Comparison of ENCODE assay signal across 19 mouse cellular contexts in genomic region chr3:152235238-152235637, GRCm38 (mm10). TPM values are rescaled to one million over a fixed set of nuclear protein-coding genes. Genes with fewer than 3 reads are reported as not detected.
DNase-seq lines count a peak whose midpoint lies in the region; ATAC-seq and TF ChIP-seq lines count a peak whose summit lies in the region.
"Had no signal": no experiment of that assay in that cellular context is flagged by ENCODE, and none has a peak within 500 bp of the region (broad histone marks: within the 10 kb centered on the region; RNA-seq: fewer than 3 reads in every experiment).

No protein-coding gene starts in this region.

- no peak overlapping the region for H3K27ac ChIP-seq in midbrain, embryonic 11.5 days (ENCODE audit: low read depth, low read length)
- no peak overlapping the region for H3K27ac ChIP-seq in midbrain, embryonic 10.5 days (replicated peaks)
- H3K27ac ChIP-seq in CH12.LX (ENCODE audit: insufficient read depth, low read depth): no peak overlapping the region
- no peak overlapping the region for H3K27ac ChIP-seq in forebrain, embryonic 13.5 days

- peak; percentile 75 for DNase-seq in midbrain, embryonic 11.5 days (ENCODE audit: low spot score, missing footprints)
- DNase-seq in midbrain, embryonic 10.5 days (ENCODE audit: low spot score): no peak
- DNase-seq in CH12.LX (ENCODE audit: extremely low read depth): no peak
- DNase-seq: adrenal gland, adult 2 months; adrenal gland, adult 8-10 months; adrenal gland, postnatal 10 days; adrenal gland, postnatal 14 days; adrenal gland, postnatal 25 days; adrenal gland, postnatal 36 days; B cell, adult 2 months; cerebellum, adult 11 months; cerebellum, adult 11-12 months; cerebellum, adult 18-20 months; cerebellum, adult 2 months had no signal

- H3K9me3 ChIP-seq in midbrain, embryonic 11.5 days (ENCODE audit: control insufficient read depth, low read length): no peaks in the 10 kb centered on the region
- H3K9me3 ChIP-seq in midbrain, embryonic 10.5 days (replicated peaks): no peaks in the 10 kb centered on the region
- H3K9me3 ChIP-seq in CH12.LX (replicated peaks; ENCODE audit: low read length): no peaks in the 10 kb centered on the region
- H3K9me3 ChIP-seq in forebrain, embryonic 13.5 days (replicated peaks): no peaks in the 10 kb centered on the region
- H3K9me3 ChIP-seq: G1E had no signal

- no peak for ATAC-seq in midbrain, embryonic 11.5 days (ENCODE audit: low FRiP score)
- no peak for ATAC-seq in forebrain, embryonic 13.5 days
- ATAC-seq: activated CD4-positive, CD25-positive, alpha-beta regulatory T cell, adult 4 months; CD4-positive, CD25-positive, alpha-beta regulatory T cell, adult 4 months; Patski had no signal

- TF ChIP-seq EP300 in CH12.LX (IDR thresholded peaks at IDR 0.05; ENCODE audit: low read length): no peak

- no peak overlapping the region for H3K4me3 ChIP-seq in midbrain, embryonic 11.5 days (ENCODE audit: low read depth, low read length)
- no peak overlapping the region for H3K4me3 ChIP-seq in midbrain, embryonic 10.5 days
- no peak overlapping the region for H3K4me3 ChIP-seq in CH12.LX (replicated peaks in 1 of 3; ENCODE audit: low read depth in 2 of 3, low read length in 2 of 3, poor library complexity in 1 of 3)
- H3K4me3 ChIP-seq in forebrain, embryonic 13.5 days: no peak overlapping the region

- H3K79me2 ChIP-seq in CH12.LX (replicated peaks; ENCODE audit: control insufficient read depth, extremely low read depth, insufficient read depth, poor library complexity, severe bottlenecking): peaks cover 15% of the 10 kb centered on the region

- WGBS in midbrain, embryonic 11.5 days: 98% methylated on average over 1 of the region's 1 CpGs
- 97% methylated on average over 1 of the region's 1 CpGs for WGBS in midbrain, embryonic 10.5 days
- 98% methylated on average over 1 of the region's 1 CpGs for WGBS in forebrain, embryonic 13.5 days

- no peaks in the 10 kb centered on the region for H3K27me3 ChIP-seq in midbrain, embryonic 11.5 days (ENCODE audit: control insufficient read depth, insufficient read depth, low read length)
- H3K27me3 ChIP-seq in midbrain, embryonic 10.5 days (ENCODE audit: low read depth, poor library complexity, severe bottlenecking): no peaks in the 10 kb centered on the region
- no peaks in the 10 kb centered on the region for H3K27me3 ChIP-seq in CH12.LX (replicated peaks)
- no peaks in the 10 kb centered on the region for H3K27me3 ChIP-seq in forebrain, embryonic 13.5 days
- H3K27me3 ChIP-seq: Patski had no signal

- no peaks in the 10 kb centered on the region for H3K4me1 ChIP-seq in midbrain, embryonic 11.5 days (ENCODE audit: control insufficient read depth, insufficient read depth, low read length)
- H3K4me1 ChIP-seq in midbrain, embryonic 10.5 days: no peaks in the 10 kb centered on the region
- H3K4me1 ChIP-seq in CH12.LX (ENCODE audit: control insufficient read depth in 1 of 2, insufficient read depth in 2 of 2): peaks cover 0 to 24% of the 10 kb centered on the region in 2 experiments; a peak in 2 of 4 replicates
- no peaks in the 10 kb centered on the region for H3K4me1 ChIP-seq in forebrain, embryonic 13.5 days

- no peak for TF ChIP-seq POLR2A in CH12.LX (IDR thresholded peaks at IDR 0.05; ENCODE audit: low read depth, low read length)

- in situ Hi-C loops in CH12.LX (cut with MboI; ENCODE audit: low pct_ligation_motif_present, low pct_unique_long_range_greater_than_20kb, low sequenced_read_pairs): no loop called here

- no peak overlapping the region for H3K4me2 ChIP-seq in midbrain, embryonic 11.5 days
- H3K4me2 ChIP-seq in CH12.LX (ENCODE audit: insufficient read depth, low read depth, poor library complexity, severe bottlenecking): no peak overlapping the region
- no peak overlapping the region for H3K4me2 ChIP-seq in forebrain, embryonic 13.5 days

- TF ChIP-seq CTCF in CH12.LX (conservative IDR thresholded peaks at IDR 0.05 in 1 of 2, IDR thresholded peaks at IDR 0.05 in 1 of 2; ENCODE audit: low read depth in 2 of 2, low read length in 2 of 2): no peak

- TF ChIP-seq RAD21 in CH12.LX (IDR thresholded peaks at IDR 0.05; ENCODE audit: low read depth, low read length): no peak

- no peak overlapping the region for H3K9ac ChIP-seq in midbrain, embryonic 11.5 days (ENCODE audit: low read length)
- no peak overlapping the region for H3K9ac ChIP-seq in CH12.LX (ENCODE audit: insufficient read depth, low read depth)
- no peak overlapping the region for H3K9ac ChIP-seq in forebrain, embryonic 13.5 days

- dilution Hi-C loops in CH12.LX (cut with MboI; ENCODE audit: extremely low pct_ligation_motif_present, extremely low pct_unique_long_range_greater_than_20kb, low sequenced_read_pairs): no loop called here

- H3K36me3 ChIP-seq in midbrain, embryonic 11.5 days (ENCODE audit: control insufficient read depth, insufficient read depth, low read length): peaks cover 10% of the 10 kb centered on the region; the same call in 1 of the 2 replicates
- H3K36me3 ChIP-seq in midbrain, embryonic 10.5 days: peaks cover 99% of the 10 kb centered on the region
- H3K36me3 ChIP-seq in CH12.LX (replicated peaks in 1 of 2; ENCODE audit: control insufficient read depth in 1 of 2, insufficient read depth in 1 of 2, low read length in 1 of 2): peaks cover 47 to 89% of the 10 kb centered on the region in 2 experiments
- H3K36me3 ChIP-seq in forebrain, embryonic 13.5 days (ENCODE audit: poor library complexity, severe bottlenecking): peaks cover 64% of the 10 kb centered on the region

TF ChIP-seq in CH12.LX, 34 proteins besides CTCF, POLR2A, EP300 and RAD21:
- TF ChIP-seq POLR2AphosphoS2 (IDR thresholded peaks at IDR 0.05; ENCODE audit: low read depth, low read length) (peak; percentile 82), JUND (conservative IDR thresholded peaks at IDR 0.05; ENCODE audit: low read depth, low read length) (no peak), MXI1 (IDR thresholded peaks at IDR 0.05; ENCODE audit: low read depth, low read length) (no peak), PAX5 (IDR thresholded peaks at IDR 0.05; ENCODE audit: low read length) (no peak)

RNA-seq across cellular contexts. Expression of gene Fubp1, which starts 25.0 kb away (rescaled TPM):
- 452 and 457 TPM in 2 replicates for polyA plus RNA-seq in midbrain, embryonic 11.5 days (2014; fragmentation: Nextera tagmentation; extraction: Ambion mirVana)
- polyA plus RNA-seq in midbrain, embryonic 10.5 days (2016; fragmentation: Nextera tagmentation; extraction: Ambion mirVana): 411 and 422 TPM in 2 replicates
- 214 and 306 TPM in 2 replicates for total RNA-seq in CH12.LX (2012; rRNA removed)
- total RNA-seq in CH12.LX (2014; rRNA removed): 333 and 398 TPM in 2 replicates
- polyA plus RNA-seq in CH12.LX (2012; ENCODE audit: insufficient read length, low read depth): 224 and 237 TPM in 2 replicates
- polyA plus RNA-seq in forebrain, embryonic 13.5 days (2015; fragmentation: Nextera tagmentation; extraction: Ambion mirVana): 399 and 412 TPM in 2 replicates

RNA-seq across cellular contexts. Expression of gene Dnajb4, which starts 25.1 kb away (rescaled TPM):
- polyA plus RNA-seq in midbrain, embryonic 11.5 days (2014; fragmentation: Nextera tagmentation; extraction: Ambion mirVana): 26.6 and 29.0 TPM in 2 replicates
- polyA plus RNA-seq in midbrain, embryonic 10.5 days (2016; fragmentation: Nextera tagmentation; extraction: Ambion mirVana): 20.1 and 22.6 TPM in 2 replicates
- 11.7 and 14.9 TPM in 2 replicates for total RNA-seq in CH12.LX (2012; rRNA removed)
- 26.4 and 30.0 TPM in 2 replicates for total RNA-seq in CH12.LX (2014; rRNA removed)
- polyA plus RNA-seq in CH12.LX (2012; ENCODE audit: insufficient read length, low read depth): 17.7 and 19.5 TPM in 2 replicates
- 23.8 and 28.9 TPM in 2 replicates for polyA plus RNA-seq in forebrain, embryonic 13.5 days (2015; fragmentation: Nextera tagmentation; extraction: Ambion mirVana)

RNA-seq across cellular contexts. Expression of gene Nexn, which starts 30.9 kb away (rescaled TPM):
- 2.6 and 4.2 TPM in 2 replicates for polyA plus RNA-seq in midbrain, embryonic 11.5 days (2014; fragmentation: Nextera tagmentation; extraction: Ambion mirVana)
- polyA plus RNA-seq in midbrain, embryonic 10.5 days (2016; fragmentation: Nextera tagmentation; extraction: Ambion mirVana): 3.0 and 4.5 TPM in 2 replicates
- 0.08 TPM in 2 replicates for total RNA-seq in CH12.LX (2012; rRNA removed)
- total RNA-seq in CH12.LX (2014; rRNA removed): not detected in 2 replicates
- 0.17 and 0.67 TPM in 2 replicates for polyA plus RNA-seq in CH12.LX (2012; ENCODE audit: insufficient read length, low read depth)
- 2.6 and 2.9 TPM in 2 replicates for polyA plus RNA-seq in forebrain, embryonic 13.5 days (2015; fragmentation: Nextera tagmentation; extraction: Ambion mirVana)
- polyA plus RNA-seq: adrenal gland, adult 2 months; G1E had no signal
